Mouse (Mus musculus): ENCODE measurements around the gene Poglut1. TPM values are rescaled to one million over a fixed set of nuclear protein-coding genes. Genes with fewer than 3 reads are reported as not detected.
"Not testable (repeated sequence)": the region's sequence is repeated elsewhere in the genome, so short reads cannot be mapped to it uniquely, and the experiment has no call there.

The Poglut1 gene
- polyA plus RNA-seq, 1 experiment from 2014 or later: 11.7 TPM

- no peak overlapping the region for H3K27ac ChIP-seq
- H3K4me1 ChIP-seq (replicated peaks): peaks cover 37% of the 10 kb centered on the region
- WGBS (ENCODE audit: insufficient replicate concordance): 15% methylated on average over 42 of the region's 42 CpGs
- H3K9ac ChIP-seq: peak overlapping the region; percentile 15
- ATAC-seq (ENCODE audit: low read depth): no peak
- no peak for DNase-seq
- no peaks in the 10 kb centered on the region for H3K36me3 ChIP-seq
- H3K4me2 ChIP-seq: peak overlapping the region; percentile 68
- no peaks in the 10 kb centered on the region for H3K9me3 ChIP-seq (replicated peaks)
- H3K27me3 ChIP-seq: peaks cover 25% of the 10 kb centered on the region
- H3K4me3 ChIP-seq (replicated peaks): peak overlapping the region; percentile 41
Measured at GRCm38 (mm10) chr16:38483582-38484309, 66.3 kb downstream of the Poglut1 start.

GRCm38 (mm10) chr16:38482780-38483562 lies 67.1 kb downstream of the Poglut1 start:
- DNase-seq (no peak), ATAC-seq (ENCODE audit: low read depth) (0 out of 2 replicates have a peak, but pooled peaks have one; percentile 8)
- no peaks in the 10 kb centered on the region for H3K9me3 ChIP-seq (replicated peaks)
- H3K36me3 ChIP-seq: no peaks in the 10 kb centered on the region
- peak overlapping the region; percentile 68 for H3K4me2 ChIP-seq
- H3K9ac ChIP-seq: no peak overlapping the region
- peaks cover 37% of the 10 kb centered on the region for H3K4me1 ChIP-seq (replicated peaks)
- peak overlapping the region; percentile 41 for H3K4me3 ChIP-seq (replicated peaks)
- no peak overlapping the region for H3K27ac ChIP-seq
- WGBS (ENCODE audit: insufficient replicate concordance): 15% methylated on average over 32 of the region's 32 CpGs
- peaks cover 25% of the 10 kb centered on the region for H3K27me3 ChIP-seq

GRCm38 (mm10) chr16:38481327-38481726 lies 68.7 kb downstream of the Poglut1 start:
- ATAC-seq (ENCODE audit: low read depth): peak; percentile 70
- H3K27ac ChIP-seq: no peak overlapping the region; the same call in none of the 2 replicates

GRCm38 (mm10) chr16:38478296-38478695 lies 71.8 kb downstream of the Poglut1 start:
- WGBS (ENCODE audit: insufficient replicate concordance): 79% methylated on average over 3 of the region's 3 CpGs
- DNase-seq: no peak
- Histone ChIP-seq H3K9me3 (replicated peaks) (no peaks in the 10 kb centered on the region), H3K27ac (no peak overlapping the region), H3K4me1 (replicated peaks) (peaks cover 66% of the 10 kb centered on the region), H3K36me3 (no peaks in the 10 kb centered on the region), H3K27me3 (peaks cover 8% of the 10 kb centered on the region), H3K9ac (no peak overlapping the region), H3K4me2 (no peak overlapping the region), H3K4me3 (replicated peaks) (no peak overlapping the region)
- ATAC-seq (ENCODE audit: low read depth): no peak

More at GRCm38 (mm10) chr16:38481327-38481726, 68.7 kb downstream of the Poglut1 start:
- no peak overlapping the region for H3K9ac ChIP-seq
- 24% methylated on average over 4 of the region's 4 CpGs for WGBS (ENCODE audit: insufficient replicate concordance)
- peaks cover 25% of the 10 kb centered on the region for H3K27me3 ChIP-seq
- no peak overlapping the region for H3K4me3 ChIP-seq (replicated peaks)
- H3K9me3 ChIP-seq (replicated peaks): no peaks in the 10 kb centered on the region
- peak; percentile 50 for DNase-seq
- no peaks in the 10 kb centered on the region for H3K36me3 ChIP-seq
- H3K4me1 ChIP-seq (replicated peaks): peaks cover 47% of the 10 kb centered on the region
- H3K4me2 ChIP-seq: peak overlapping the region; percentile 41

GRCm38 (mm10) chr16:38477241-38477608 lies 72.8 kb downstream of the Poglut1 start:
- Histone ChIP-seq H3K4me1 (replicated peaks) (peaks cover 67% of the 10 kb centered on the region), H3K9ac (peak overlapping the region; percentile 70)

GRCm38 (mm10) chr16:38476312-38477240 lies 73.5 kb downstream of the Poglut1 start:
- ATAC-seq (ENCODE audit: low read depth): peak; percentile 48
- whole genome bisulfite sequencing (ENCODE audit: insufficient replicate concordance): 8% methylated on average over 34 of the region's 34 CpGs
- no peaks in the 10 kb centered on the region for H3K36me3 ChIP-seq
- DNase-seq: no peak
- H3K27me3 ChIP-seq: no peaks in the 10 kb centered on the region
- H3K4me2 ChIP-seq: peak overlapping the region; percentile 81
- H3K4me1 ChIP-seq (replicated peaks): peaks cover 67% of the 10 kb centered on the region
- peak overlapping the region; percentile 70 for H3K9ac ChIP-seq
- H3K9me3 ChIP-seq (replicated peaks): no peaks in the 10 kb centered on the region
- H3K4me3 ChIP-seq (replicated peaks): peak overlapping the region; percentile 60
- peak overlapping the region; percentile 58 for H3K27ac ChIP-seq

More at GRCm38 (mm10) chr16:38477241-38477608, 72.8 kb downstream of the Poglut1 start:
- not testable (repeated sequence) for H3K27me3 ChIP-seq; H3K36me3 ChIP-seq; H3K27ac ChIP-seq; ATAC-seq (ENCODE audit: low read depth); DNase-seq; H3K9me3 ChIP-seq (replicated peaks)
- peak overlapping the region; percentile 60 for H3K4me3 ChIP-seq (replicated peaks)
- 59% methylated on average over 14 of the region's 14 CpGs for WGBS (ENCODE audit: insufficient replicate concordance)
- H3K4me2 ChIP-seq: peak overlapping the region; percentile 81

GRCm38 (mm10) chr16:38475681-38476311 lies 74.3 kb downstream of the Poglut1 start:
- H3K27ac ChIP-seq: peak overlapping the region; percentile 58
- H3K4me2 ChIP-seq: peak overlapping the region; percentile 81
- H3K36me3 ChIP-seq: no peaks in the 10 kb centered on the region
- no peaks in the 10 kb centered on the region for H3K9me3 ChIP-seq (replicated peaks)
- H3K4me1 ChIP-seq (replicated peaks): peaks cover 63% of the 10 kb centered on the region
- H3K9ac ChIP-seq: peak overlapping the region; percentile 70
- H3K4me3 ChIP-seq (replicated peaks): peak overlapping the region; percentile 60
- 31% methylated on average over 4 of the region's 4 CpGs for WGBS (ENCODE audit: insufficient replicate concordance)
- no peak for ATAC-seq (ENCODE audit: low read depth)
- H3K27me3 ChIP-seq: no peaks in the 10 kb centered on the region
- DNase-seq: no peak

Other genes with a start within 250 kb of the Poglut1 start
- gene Maats1, start 208.1 kb downstream of the Poglut1 start, polyA plus RNA-seq (2015; fragmentation: Nextera tagmentation; extraction: Ambion mirVana): 0.05 TPM in 1 of 2 replicates, not detected in the other
- gene Cox17, start 203.3 kb downstream of the Poglut1 start, polyA plus RNA-seq (2015; fragmentation: Nextera tagmentation; extraction: Ambion mirVana): 331 and 350 TPM in 2 replicates
- not detected in 2 replicates for gene Gm21987, start 203.2 kb downstream of the Poglut1 start, polyA plus RNA-seq (2015; fragmentation: Nextera tagmentation; extraction: Ambion mirVana)
- gene Popdc2, start 188.0 kb downstream of the Poglut1 start, polyA plus RNA-seq (2015; fragmentation: Nextera tagmentation; extraction: Ambion mirVana): 22.3 and 24.2 TPM in 2 replicates
- 8.4 and 9.2 TPM in 2 replicates for gene Pla1a, start 117.1 kb downstream of the Poglut1 start, polyA plus RNA-seq (2015; fragmentation: Nextera tagmentation; extraction: Ambion mirVana)
- 38.1 and 41.2 TPM in 2 replicates for gene Adprh, start 97.6 kb downstream of the Poglut1 start, polyA plus RNA-seq (2015; fragmentation: Nextera tagmentation; extraction: Ambion mirVana)
- 0.08 and 0.16 TPM in 2 replicates for gene Cd80, start 94.7 kb downstream of the Poglut1 start, polyA plus RNA-seq (2015; fragmentation: Nextera tagmentation; extraction: Ambion mirVana)
- gene Timmdc1, start 27.6 kb downstream of the Poglut1 start, polyA plus RNA-seq (2015; fragmentation: Nextera tagmentation; extraction: Ambion mirVana): 18.1 and 18.9 TPM in 2 replicates
- gene Tmem39a, start 8.4 kb upstream of the Poglut1 start, polyA plus RNA-seq (2015; fragmentation: Nextera tagmentation; extraction: Ambion mirVana): 33.8 and 37.1 TPM in 2 replicates
- 1.2 and 1.6 TPM in 2 replicates for gene Arhgap31, start 163.0 kb upstream of the Poglut1 start, polyA plus RNA-seq (2015; fragmentation: Nextera tagmentation; extraction: Ambion mirVana)
- gene B4galt4, start 192.0 kb upstream of the Poglut1 start, polyA plus RNA-seq (2015; fragmentation: Nextera tagmentation; extraction: Ambion mirVana): 3.6 and 4.1 TPM in 2 replicates

Measured in liver, embryonic 13.5 days (tissue).